ENCODE assay signal across 12 mouse cellular contexts in genomic region chr9:33790617-33791016, GRCm38 (mm10).
DNase-seq lines count a peak whose midpoint lies in the region; ATAC-seq and TF ChIP-seq lines count a peak whose summit lies in the region.
"Had no signal": no experiment of that assay in that cellular context is flagged by ENCODE, and none has a peak within 500 bp of the region (broad histone marks: within the 10 kb centered on the region; RNA-seq: fewer than 3 reads in every experiment).

No protein-coding gene starts in this region.

- peak; percentile 11 for DNase-seq in cerebellum, adult 8-10 months
- peak; percentile 68 for DNase-seq in layer of hippocampus, adult 11-12 months (ENCODE audit: low spot score)
- DNase-seq in left cerebral cortex, postnatal 14 days (ENCODE audit: low spot score in 2 of 2): peak; percentile 13 to 40
- no peak for DNase-seq in embryo, embryonic 10.5 days (ENCODE audit: low spot score)
- no peak for DNase-seq in heart, adult 2 months
- no peak for DNase-seq in kidney, postnatal 10 days
- no peak for DNase-seq in urinary bladder, postnatal 10 days (ENCODE audit: low spot score)
- DNase-seq: embryo, embryonic 11 days; heart, postnatal 14 days had no signal

- H3K27me3 ChIP-seq in heart, adult 2 months (ENCODE audit: control insufficient read depth, insufficient read depth, low read length): no peaks in the 10 kb centered on the region

- no peaks in the 10 kb centered on the region for H3K79me2 ChIP-seq in heart, adult 2 months (replicated peaks; ENCODE audit: control insufficient read depth, insufficient read depth, low read length)

- no peak overlapping the region for H3K9ac ChIP-seq in heart, adult 2 months (ENCODE audit: low read depth, low read length)

- H3K36me3 ChIP-seq in heart, adult 2 months (ENCODE audit: control insufficient read depth, insufficient read depth, low read length): no peaks in the 10 kb centered on the region

- no peak overlapping the region for H3K4me3 ChIP-seq in heart, adult 2 months
- H3K4me3 ChIP-seq: myocyte had no signal

- intact Hi-C loops in left cerebral cortex, postnatal 14 days (cut with DNase I): no loop called here
- intact Hi-C loops in heart, adult 2 months (cut with DNase I): no loop called here

- TF ChIP-seq POLR2A in heart, adult 2 months (IDR thresholded peaks at IDR 0.05; ENCODE audit: insufficient read depth, low read depth, low read length): no peak

- TF ChIP-seq EP300 in heart, adult 2 months (IDR thresholded peaks at IDR 0.05; ENCODE audit: insufficient read depth, low read depth, low read length): no peak

- WGBS in heart, adult 2 months: 58% methylated on average over 4 of the region's 4 CpGs

- no peak overlapping the region for H3K27ac ChIP-seq in heart, adult 2 months

- peak; percentile 64; the same call in 1 of the 2 replicates for ATAC-seq in cerebellum, adult (ENCODE audit: insufficient number of reproducible peaks, low FRiP score, low TSS enrichment)
- ATAC-seq: lung, postnatal 0 days had no signal

- H3K4me1 ChIP-seq in heart, adult 2 months (ENCODE audit: control insufficient read depth, insufficient read depth, low read length): no peaks in the 10 kb centered on the region

- no peak for TF ChIP-seq CTCF in heart, adult 2 months (IDR thresholded peaks at IDR 0.05)

Comparison
In these comparisons a context has a peak if more than half of its experiments do, and no peak if none do; other contexts are left out.
1. DNase-seq: peak in cerebellum, adult 8-10 months (single experiment), layer of hippocampus, adult 11-12 months (single experiment) and left cerebral cortex, postnatal 14 days (2 of 2); none in embryo, embryonic 10.5 days (single experiment), heart, adult 2 months (0 of 2), kidney, postnatal 10 days (single experiment) and urinary bladder, postnatal 10 days (single experiment).